Mouse (Mus musculus) frontal cortex, postnatal 14 days (tissue): ENCODE measurements at regions not wholly inside any gene's neighbourhood (a gene's known extent, or its start where the extent isn't known, plus 50 kb on each side); places are given as distances from the start of the nearest gene placed in this dataset.

Experiments
- DNase-seq, 2 experiments: peaks; one replicate each; pipeline ENCODE4 v3.0.0; 2022; ENCODE audit warnings: low spot score in 2 of 2

- no peak for DNase-seq
These were observed 164.6 kb downstream of the Ptn start for GRCm38 (mm10) chr6:36645415-36645814.

GRCm38 (mm10) chr6:36644880-36645279 is 165.1 kb downstream of the Ptn start:
- DNase-seq, result no peak

DNA sequence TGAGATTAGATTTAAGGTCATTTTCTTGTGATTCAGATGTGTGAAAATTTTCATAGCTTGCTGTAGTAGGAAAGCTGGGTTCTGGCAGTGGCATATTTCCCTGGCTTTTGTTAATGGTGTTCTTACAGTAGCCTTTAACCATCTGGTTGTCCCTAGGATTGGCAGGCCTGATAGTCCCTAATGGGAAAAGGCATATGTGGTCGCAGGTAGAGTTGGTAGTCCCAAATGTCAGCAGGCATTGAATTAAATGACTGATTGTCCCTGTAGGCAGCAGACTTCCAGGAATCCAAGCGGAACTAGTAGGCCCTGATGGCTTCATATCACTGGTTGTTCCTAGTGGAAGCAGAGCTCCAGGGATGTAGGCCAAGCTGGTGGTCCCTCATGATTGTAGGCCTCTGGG is 173.0 kb downstream of the Ptn start:
- DNase-seq, result no peak

DNA sequence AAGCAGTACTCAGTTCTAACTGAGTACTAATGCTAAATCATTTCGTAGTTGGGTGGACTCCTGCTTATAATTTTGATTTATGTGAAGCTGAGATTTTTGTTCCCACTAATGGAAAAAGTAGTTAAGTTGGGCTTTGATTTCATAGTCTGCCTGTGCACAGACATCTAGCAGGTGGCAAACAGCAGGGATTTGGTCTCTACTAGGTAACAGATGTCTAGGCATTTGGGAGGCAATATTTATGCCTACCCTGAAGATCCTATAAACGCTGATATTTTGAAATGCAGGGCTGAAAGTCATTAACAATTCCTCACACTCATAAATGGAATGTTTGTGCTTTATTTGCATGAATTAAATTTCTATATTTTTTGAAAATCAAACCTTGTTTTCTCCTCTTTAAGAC is 182.4 kb downstream of the Ptn start:
- no peak for DNase-seq

DNA sequence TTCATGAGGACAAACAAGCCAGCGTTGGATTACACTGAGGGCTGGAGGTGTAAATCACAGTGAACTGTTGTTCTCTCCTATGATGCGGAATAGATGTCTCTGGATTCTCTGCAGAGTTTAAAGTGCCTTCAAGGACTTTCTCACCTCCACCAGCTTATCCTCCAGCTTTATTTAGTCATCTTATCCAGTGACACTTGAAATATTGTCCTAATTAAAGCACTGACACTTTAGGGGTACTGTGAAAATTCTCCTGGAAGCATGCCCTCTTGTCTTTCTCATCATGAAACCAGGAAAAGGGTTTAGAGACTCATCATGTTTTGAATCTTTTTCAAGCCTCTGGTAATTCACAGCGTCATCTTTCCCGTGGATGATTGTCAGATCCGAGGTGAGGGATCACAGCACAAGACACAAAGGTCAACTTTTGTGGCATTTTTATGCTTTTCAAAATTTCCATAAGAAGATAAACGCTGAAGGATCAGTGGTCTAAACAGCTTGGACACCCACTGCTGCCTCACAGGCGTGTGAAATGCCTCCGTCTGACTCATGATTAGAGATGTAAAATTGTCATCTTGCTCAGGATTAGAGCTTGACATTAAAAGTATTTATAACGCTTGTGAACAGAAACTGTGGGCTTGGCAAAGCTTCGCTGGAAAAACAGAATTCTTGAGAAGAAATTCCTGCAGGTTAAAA is 201.6 kb downstream of the Ptn start:
- DNase-seq, result peak in 1 of 2 experiments; percentile 17

GRCm38 (mm10) chr6:36605578-36606205 is 204.3 kb downstream of the Ptn start:
- DNase-seq, result no peak

DNA sequence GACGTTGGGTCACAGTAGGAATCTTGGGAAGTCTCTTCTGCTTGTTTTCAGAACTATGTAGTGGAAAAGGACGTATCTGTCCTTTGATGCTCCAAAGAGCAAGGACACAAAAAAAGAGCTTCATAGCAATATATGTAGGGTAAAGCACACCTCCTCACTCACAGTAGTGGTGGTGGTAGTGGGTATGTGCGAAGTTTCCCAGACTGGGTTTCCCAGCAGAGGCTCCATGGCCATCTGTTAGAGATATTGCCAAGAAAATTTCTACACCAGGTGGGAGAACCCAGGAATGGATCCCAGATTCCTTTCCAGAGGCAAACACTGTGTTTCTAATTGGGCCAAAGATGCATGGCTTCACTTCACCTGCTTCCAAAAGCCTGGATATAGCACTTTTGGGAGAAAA is 205.2 kb downstream of the Ptn start:
- peak in 1 of 2 experiments; percentile 13 for DNase-seq

DNA sequence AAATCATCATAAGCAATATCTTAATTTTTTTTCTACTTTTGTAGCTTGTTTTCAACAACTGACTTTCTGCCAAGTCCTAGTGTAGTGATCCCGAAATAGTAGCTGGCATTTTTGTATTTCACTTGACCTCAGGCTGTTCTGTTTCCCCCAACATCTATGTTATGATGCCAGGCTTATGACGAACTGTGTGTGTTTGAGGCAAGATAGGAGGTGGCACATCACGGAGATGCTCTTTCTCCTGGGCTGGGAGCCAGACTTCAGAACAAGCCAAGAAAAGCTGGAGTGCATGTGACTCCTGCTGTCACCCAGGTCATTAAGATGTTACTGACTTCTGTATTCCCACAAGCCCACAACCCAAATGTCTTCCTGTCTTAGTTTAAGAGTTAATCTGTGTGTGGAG is 208.7 kb downstream of the Chrm2 start:
- no peak for DNase-seq

GRCm38 (mm10) chr6:36590881-36591630 is 203.2 kb downstream of the Chrm2 start:
- DNase-seq, result no peak

DNA sequence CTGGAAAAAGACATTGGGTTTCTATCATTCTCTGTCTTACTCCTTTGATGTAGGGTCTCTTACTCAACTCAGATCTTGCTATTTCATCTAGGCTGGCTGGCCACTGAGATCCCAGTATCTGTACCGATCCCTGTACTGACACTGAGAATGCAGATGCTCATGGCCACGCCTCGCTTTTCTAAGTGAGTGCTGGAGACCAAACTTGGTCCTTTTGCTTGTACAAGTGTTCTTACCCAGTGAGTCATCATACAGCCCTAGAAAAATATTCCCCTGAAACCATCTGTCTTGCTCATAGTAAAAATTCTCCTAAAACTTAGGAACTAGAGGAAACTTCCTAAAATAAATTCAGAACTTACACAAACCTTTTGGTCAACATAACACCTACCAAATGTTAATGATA is 193.2 kb downstream of the Chrm2 start:
- no peak for DNase-seq
